In genomic region chr5:92675574-92675920, GRCm38 (mm10) we compare ENCODE assay signal across 8 mouse cellular contexts. TPM values are rescaled to one million over a fixed set of nuclear protein-coding genes. Genes with fewer than 3 reads are reported as not detected.
DNase-seq lines count a peak whose midpoint lies in the region; ATAC-seq and TF ChIP-seq lines count a peak whose summit lies in the region.

No protein-coding gene starts in this region.

- H3K4me1 ChIP-seq in kidney, postnatal 0 days (replicated peaks; ENCODE audit: insufficient read depth, low read length): 0 out of 2 replicates have a peak, but pooled peaks cover 4% of the 10 kb centered on the region
- H3K4me1 ChIP-seq in embryonic facial prominence, embryonic 15.5 days: peaks cover 12% of the 10 kb centered on the region; the same call in 1 of the 2 replicates
- peaks cover 11% of the 10 kb centered on the region for H3K4me1 ChIP-seq in intestine, embryonic 15.5 days (replicated peaks)
- no peaks in the 10 kb centered on the region for H3K4me1 ChIP-seq in midbrain, postnatal 0 days (ENCODE audit: insufficient read depth, low read length)

- DNase-seq in kidney, postnatal 0 days (ENCODE audit: low spot score): peak; percentile 46
- no peak for DNase-seq in kidney, adult 18-20 months
- no peak for DNase-seq in midbrain, postnatal 0 days (ENCODE audit: low spot score)
- no peak for DNase-seq in urinary bladder, adult 18-20 months (ENCODE audit: low spot score in 2 of 2)
- no peak for DNase-seq in left cerebral cortex, postnatal 36 days (ENCODE audit: low spot score in 2 of 2)

- no peak; the same call in 1 of the 2 replicates for ATAC-seq in kidney, postnatal 0 days (replicated peaks; ENCODE audit: low FRiP score, low read depth)
- ATAC-seq in embryonic facial prominence, embryonic 15.5 days (ENCODE audit: insufficient number of reproducible peaks, low FRiP score, low TSS enrichment, low read depth): peak; percentile 66; the same call in 1 of the 2 replicates
- ATAC-seq in intestine, embryonic 15.5 days: no peak
- ATAC-seq in midbrain, postnatal 0 days (ENCODE audit: low FRiP score): no peak
- ATAC-seq in erythroid progenitor cell, adult 5-6 weeks (replicated peaks; ENCODE audit: low FRiP score, poor library complexity, severe bottlenecking): no peak

- peak overlapping the region; percentile 32 for H3K4me3 ChIP-seq in kidney, postnatal 0 days (replicated peaks; ENCODE audit: low read depth, low read length)
- H3K4me3 ChIP-seq in embryonic facial prominence, embryonic 15.5 days (replicated peaks): peak overlapping the region; percentile 47
- peak overlapping the region; percentile 42 for H3K4me3 ChIP-seq in intestine, embryonic 15.5 days (replicated peaks)
- peak overlapping the region; percentile 46 for H3K4me3 ChIP-seq in midbrain, postnatal 0 days (ENCODE audit: low read depth, low read length)

- no peaks in the 10 kb centered on the region for H3K9me3 ChIP-seq in kidney, postnatal 0 days (replicated peaks; ENCODE audit: low read length)
- H3K9me3 ChIP-seq in embryonic facial prominence, embryonic 15.5 days (replicated peaks): no peaks in the 10 kb centered on the region
- no peaks in the 10 kb centered on the region for H3K9me3 ChIP-seq in intestine, embryonic 15.5 days
- H3K9me3 ChIP-seq in midbrain, postnatal 0 days (ENCODE audit: low read length): no peaks in the 10 kb centered on the region

- under 1% methylated on average over 9 of the region's 9 CpGs for WGBS in kidney, postnatal 0 days
- WGBS in embryonic facial prominence, embryonic 15.5 days: under 1% methylated on average over 9 of the region's 9 CpGs
- 1% methylated on average over 9 of the region's 9 CpGs for WGBS in intestine, embryonic 15.5 days
- WGBS in midbrain, postnatal 0 days: 2% methylated on average over 9 of the region's 9 CpGs

- no peaks in the 10 kb centered on the region for H3K36me3 ChIP-seq in kidney, postnatal 0 days (ENCODE audit: insufficient read depth, low read length)
- H3K36me3 ChIP-seq in embryonic facial prominence, embryonic 15.5 days: no peaks in the 10 kb centered on the region
- no peaks in the 10 kb centered on the region for H3K36me3 ChIP-seq in intestine, embryonic 15.5 days
- H3K36me3 ChIP-seq in midbrain, postnatal 0 days (ENCODE audit: insufficient read depth, low read length): no peaks in the 10 kb centered on the region

- intact Hi-C loops in left cerebral cortex, postnatal 36 days (cut with DNase I): no loop called here

- H3K27me3 ChIP-seq in kidney, postnatal 0 days (ENCODE audit: insufficient read depth, low read length): no peaks in the 10 kb centered on the region
- no peaks in the 10 kb centered on the region for H3K27me3 ChIP-seq in embryonic facial prominence, embryonic 15.5 days
- H3K27me3 ChIP-seq in intestine, embryonic 15.5 days (replicated peaks): no peaks in the 10 kb centered on the region
- H3K27me3 ChIP-seq in midbrain, postnatal 0 days (ENCODE audit: insufficient read depth, low read length): no peaks in the 10 kb centered on the region

- TF ChIP-seq CTCF in kidney, postnatal 0 days (IDR thresholded peaks at IDR 0.05; ENCODE audit: low read depth): no peak
- no peak for TF ChIP-seq CTCF in midbrain, postnatal 0 days (IDR thresholded peaks at IDR 0.05)

- H3K4me2 ChIP-seq in kidney, postnatal 0 days (ENCODE audit: low read length): peak overlapping the region; percentile 77
- peak overlapping the region; percentile 88 for H3K4me2 ChIP-seq in embryonic facial prominence, embryonic 15.5 days (replicated peaks)
- peak overlapping the region; percentile 89 for H3K4me2 ChIP-seq in intestine, embryonic 15.5 days (replicated peaks)
- H3K4me2 ChIP-seq in midbrain, postnatal 0 days (ENCODE audit: low read depth, low read length, poor library complexity, severe bottlenecking): peak overlapping the region; percentile 84

- no peak overlapping the region for H3K27ac ChIP-seq in kidney, postnatal 0 days
- no peak overlapping the region for H3K27ac ChIP-seq in embryonic facial prominence, embryonic 15.5 days (replicated peaks)
- H3K27ac ChIP-seq in intestine, embryonic 15.5 days: no peak overlapping the region
- no peak overlapping the region for H3K27ac ChIP-seq in midbrain, postnatal 0 days (ENCODE audit: low read depth, low read length)

- H3K9ac ChIP-seq in kidney, postnatal 0 days (ENCODE audit: low read depth, low read length): 0 out of 2 replicates have a peak overlapping the region, but pooled peaks have one; percentile 23
- no peak overlapping the region for H3K9ac ChIP-seq in embryonic facial prominence, embryonic 15.5 days
- H3K9ac ChIP-seq in intestine, embryonic 15.5 days: no peak overlapping the region
- H3K9ac ChIP-seq in midbrain, postnatal 0 days (replicated peaks; ENCODE audit: low read length, poor library complexity, severe bottlenecking): peak overlapping the region; percentile 30; the same call in 1 of the 2 replicates

RNA-seq across cellular contexts. Expression of gene Ccdc158, which starts 0.5 kb away (rescaled TPM):
- 1.1 TPM in 2 replicates for polyA plus RNA-seq in kidney, postnatal 0 days (2015; fragmentation: Nextera tagmentation; extraction: Ambion mirVana)
- 1.1 TPM in 2 replicates for polyA plus RNA-seq in embryonic facial prominence, embryonic 15.5 days (2015; fragmentation: Nextera tagmentation; extraction: Ambion mirVana)
- 0.91 and 1.1 TPM in 2 replicates for polyA plus RNA-seq in intestine, embryonic 15.5 days (2015; fragmentation: Nextera tagmentation; extraction: Ambion mirVana)
- 0.44 and 0.66 TPM in 2 replicates for total RNA-seq in midbrain, postnatal 0 days (2014; rRNA removed)
- 0.23 and 0.52 TPM in 2 replicates for polyA plus RNA-seq in midbrain, postnatal 0 days (2015; fragmentation: Nextera tagmentation; extraction: Ambion mirVana)
- total RNA-seq in left cerebral cortex, postnatal 36 days (2021): under 1 TPM; 0.30 to 0.39 TPM
- total RNA-seq in erythroid progenitor cell, adult 5-6 weeks (2015; ENCODE audit: low replicate concordance): not detected in 2 replicates
- total RNA-seq in erythroid progenitor cell, adult 5-6 weeks (2017; ENCODE audit: low replicate concordance): 1.3 TPM in 1 of 2 replicates, not detected in the other

RNA-seq across cellular contexts. Expression of gene Shroom3, which starts 7.7 kb away (rescaled TPM):
- polyA plus RNA-seq in kidney, postnatal 0 days (2015; fragmentation: Nextera tagmentation; extraction: Ambion mirVana): 5.5 and 6.7 TPM in 2 replicates
- 3.9 and 4.1 TPM in 2 replicates for polyA plus RNA-seq in embryonic facial prominence, embryonic 15.5 days (2015; fragmentation: Nextera tagmentation; extraction: Ambion mirVana)
- polyA plus RNA-seq in intestine, embryonic 15.5 days (2015; fragmentation: Nextera tagmentation; extraction: Ambion mirVana): 8.1 and 10.3 TPM in 2 replicates
- total RNA-seq in midbrain, postnatal 0 days (2014; rRNA removed): 5.5 and 8.1 TPM in 2 replicates
- polyA plus RNA-seq in midbrain, postnatal 0 days (2015; fragmentation: Nextera tagmentation; extraction: Ambion mirVana): 0.92 and 1.2 TPM in 2 replicates
- total RNA-seq in left cerebral cortex, postnatal 36 days (2021): 1 to 10 TPM; 3.3 to 3.4 TPM
- total RNA-seq in erythroid progenitor cell, adult 5-6 weeks (2015; ENCODE audit: low replicate concordance): not detected in 2 replicates
- 0.13 TPM in 1 of 2 replicates, not detected in the other for total RNA-seq in erythroid progenitor cell, adult 5-6 weeks (2017; ENCODE audit: low replicate concordance)

Comparison
In these comparisons a context has a peak if more than half of its experiments do, and no peak if none do; other contexts are left out.
1. H3K9ac ChIP-seq: peak in kidney, postnatal 0 days (single experiment) and midbrain, postnatal 0 days (single experiment); none in embryonic facial prominence, embryonic 15.5 days (single experiment) and intestine, embryonic 15.5 days (single experiment).
2. Peak in every context shown above with its lines, with median percentiles within 50 percentile points of each other: H3K4me2 ChIP-seq and H3K4me3 ChIP-seq.